Mouse (Mus musculus): ENCODE measurements at regions not wholly inside any gene's neighbourhood (a gene's known extent, or its start where the extent isn't known, plus 50 kb on each side); places are given as distances from the start of the nearest gene placed in this dataset.

DNA sequence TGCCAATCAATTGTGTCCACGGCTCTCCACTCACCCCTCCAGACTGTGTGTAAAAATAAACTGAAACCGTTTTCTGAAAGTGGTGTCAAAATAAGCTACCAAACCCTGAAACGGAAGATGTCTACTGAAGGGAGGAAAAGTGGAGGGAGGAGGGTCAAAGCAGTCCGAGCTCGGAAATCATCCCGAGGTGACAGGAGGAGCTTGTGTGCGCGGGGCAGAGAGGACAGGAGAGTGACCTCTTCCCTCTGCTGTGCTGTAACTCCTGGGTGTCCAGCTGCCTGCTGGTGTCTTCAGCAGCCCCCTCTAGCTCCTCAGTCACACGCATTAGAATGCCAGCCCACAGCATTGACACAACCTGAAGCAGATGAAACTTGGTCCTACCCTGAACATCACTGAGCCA is 84.2 kb upstream of the Sesn3 start:
- Histone ChIP-seq H3K9ac (ENCODE audit: low read length) (no peak overlapping the region), H3K4me3 (ENCODE audit: low read depth, low read length) (no peak overlapping the region), H3K4me1 (replicated peaks; ENCODE audit: control insufficient read depth, insufficient read depth, low read length) (no peaks in the 10 kb centered on the region; the same call in 1 of the 2 replicates), H3K27ac (ENCODE audit: low read depth, low read length) (no peak overlapping the region), H3K9me3 (ENCODE audit: control insufficient read depth, low read length) (no peaks in the 10 kb centered on the region), H3K27me3 (ENCODE audit: control insufficient read depth, insufficient read depth, low read length) (no peaks in the 10 kb centered on the region), H3K4me2 (ENCODE audit: low read depth, low read length, severe bottlenecking) (no peak overlapping the region), H3K36me3 (ENCODE audit: control insufficient read depth, insufficient read depth, low read length) (no peaks in the 10 kb centered on the region)
- DNase-seq (ENCODE audit: low spot score) (peak; percentile 39), ATAC-seq (replicated peaks; ENCODE audit: low FRiP score) (no peak)
- WGBS: 85% methylated on average over 9 of the region's 9 CpGs

DNA sequence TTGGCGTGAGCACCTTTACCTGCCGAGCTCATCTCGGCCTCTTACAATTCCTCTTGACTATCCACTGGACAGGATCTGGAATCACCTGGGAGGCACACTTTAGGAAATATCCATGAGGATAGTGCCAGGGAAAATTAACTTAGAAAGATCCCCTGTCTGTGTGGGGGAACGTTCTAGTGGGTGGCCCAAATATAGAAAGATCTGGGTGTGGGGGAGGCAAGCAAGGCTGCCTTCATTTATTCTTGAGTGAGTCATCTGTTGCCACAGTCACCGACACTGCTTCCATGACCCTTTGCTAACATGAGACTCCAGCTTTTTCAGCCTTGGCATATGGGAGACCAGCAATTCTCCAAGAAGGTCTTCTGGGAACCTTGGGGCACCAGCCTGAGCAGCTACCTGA is 80.1 kb upstream of the Sesn3 start:
- Histone ChIP-seq H3K27me3 (ENCODE audit: control insufficient read depth, insufficient read depth, low read length) (no peaks in the 10 kb centered on the region), H3K9ac (ENCODE audit: low read length) (no peak overlapping the region), H3K4me3 (ENCODE audit: low read depth, low read length) (no peak overlapping the region), H3K4me2 (ENCODE audit: low read depth, low read length, severe bottlenecking) (no peak overlapping the region), H3K9me3 (ENCODE audit: control insufficient read depth, low read length) (no peaks in the 10 kb centered on the region), H3K27ac (ENCODE audit: low read depth, low read length) (no peak overlapping the region), H3K36me3 (ENCODE audit: control insufficient read depth, insufficient read depth, low read length) (no peaks in the 10 kb centered on the region), H3K4me1 (replicated peaks; ENCODE audit: control insufficient read depth, insufficient read depth, low read length) (no peaks in the 10 kb centered on the region; the same call in 1 of the 2 replicates)
- peak; percentile 2 for DNase-seq (ENCODE audit: low spot score)
- ATAC-seq (replicated peaks; ENCODE audit: low FRiP score): no peak
- WGBS: 94% methylated on average over 5 of the region's 5 CpGs

DNA sequence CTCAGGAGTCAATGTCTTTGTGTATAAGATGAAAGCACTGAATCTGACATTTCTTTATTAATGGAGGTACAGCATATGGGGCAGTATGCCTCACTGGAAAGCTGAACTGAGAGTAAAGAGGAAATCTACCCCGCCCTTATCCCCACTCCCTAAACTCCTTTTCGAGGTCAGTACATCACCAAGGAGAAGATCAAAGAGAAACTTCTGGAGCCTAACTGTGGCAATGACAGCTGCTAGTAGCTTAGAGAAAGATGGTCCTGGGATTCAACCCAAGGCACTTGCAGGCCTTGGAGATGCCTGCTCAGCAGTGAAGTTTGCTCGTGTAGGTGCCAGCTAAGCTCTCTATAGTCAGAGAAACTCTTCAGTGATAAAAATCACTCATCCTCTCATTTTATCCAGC is 75.8 kb upstream of the Sesn3 start:
- Histone ChIP-seq H3K4me2 (ENCODE audit: low read depth, low read length, severe bottlenecking) (no peak overlapping the region), H3K9ac (ENCODE audit: low read length) (no peak overlapping the region), H3K36me3 (ENCODE audit: control insufficient read depth, insufficient read depth, low read length) (no peaks in the 10 kb centered on the region), H3K4me1 (replicated peaks; ENCODE audit: control insufficient read depth, insufficient read depth, low read length) (no peaks in the 10 kb centered on the region), H3K27me3 (ENCODE audit: control insufficient read depth, insufficient read depth, low read length) (no peaks in the 10 kb centered on the region), H3K9me3 (ENCODE audit: control insufficient read depth, low read length) (no peaks in the 10 kb centered on the region), H3K4me3 (ENCODE audit: low read depth, low read length) (no peak overlapping the region), H3K27ac (ENCODE audit: low read depth, low read length) (no peak overlapping the region)
- DNase-seq (ENCODE audit: low spot score): no peak
- 82% methylated on average over 3 of the region's 3 CpGs for WGBS
- ATAC-seq (replicated peaks; ENCODE audit: low FRiP score): no peak

- Histone ChIP-seq H3K27ac (ENCODE audit: low read depth, low read length) (no peak overlapping the region), H3K9me3 (ENCODE audit: control insufficient read depth, low read length) (no peaks in the 10 kb centered on the region), H3K4me3 (ENCODE audit: low read depth, low read length) (no peak overlapping the region), H3K27me3 (ENCODE audit: control insufficient read depth, insufficient read depth, low read length) (no peaks in the 10 kb centered on the region), H3K9ac (ENCODE audit: low read length) (no peak overlapping the region), H3K4me2 (ENCODE audit: low read depth, low read length, severe bottlenecking) (no peak overlapping the region), H3K4me1 (replicated peaks; ENCODE audit: control insufficient read depth, insufficient read depth, low read length) (no peaks in the 10 kb centered on the region), H3K36me3 (ENCODE audit: control insufficient read depth, insufficient read depth, low read length) (no peaks in the 10 kb centered on the region)
- DNase-seq (ENCODE audit: low spot score): no peak
- 71% methylated on average over 9 of the region's 9 CpGs for WGBS
- no peak for ATAC-seq (replicated peaks; ENCODE audit: low FRiP score)
These were observed 74.7 kb upstream of the Sesn3 start for GRCm38 (mm10) chr9:14199983-14200700.

DNA sequence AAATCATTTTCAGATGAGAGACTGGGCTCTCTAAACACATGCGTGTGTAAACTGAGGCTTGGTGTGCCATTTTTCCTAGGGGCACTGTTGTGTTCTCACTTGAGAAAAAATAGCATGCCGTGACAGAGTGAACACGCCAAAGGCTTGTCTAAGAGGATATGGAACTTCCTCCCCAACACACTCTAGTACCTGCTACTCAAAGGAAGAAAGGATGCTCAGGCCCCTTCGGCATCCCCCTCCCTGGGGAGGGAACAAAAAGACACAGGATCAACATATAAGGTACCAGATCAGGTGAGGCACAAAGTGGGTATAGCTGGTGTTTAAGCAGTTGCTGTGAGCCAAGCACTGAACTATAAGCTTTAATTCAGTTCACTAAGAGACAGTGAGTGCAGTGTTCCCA is 74.0 kb upstream of the Sesn3 start:
- no peak overlapping the region for H3K4me3 ChIP-seq (ENCODE audit: low read depth, low read length)
- no peak overlapping the region for H3K27ac ChIP-seq (ENCODE audit: low read depth, low read length)
- ATAC-seq (replicated peaks; ENCODE audit: low FRiP score) (no peak), DNase-seq (ENCODE audit: low spot score) (no peak)
- H3K9me3 ChIP-seq (ENCODE audit: control insufficient read depth, low read length): no peaks in the 10 kb centered on the region
- no peak overlapping the region for H3K4me2 ChIP-seq (ENCODE audit: low read depth, low read length, severe bottlenecking)
- H3K36me3 ChIP-seq (ENCODE audit: control insufficient read depth, insufficient read depth, low read length): no peaks in the 10 kb centered on the region
- WGBS: 89% methylated on average over 4 of the region's 4 CpGs
- no peak overlapping the region for H3K9ac ChIP-seq (ENCODE audit: low read length)
- H3K4me1 ChIP-seq (replicated peaks; ENCODE audit: control insufficient read depth, insufficient read depth, low read length): no peaks in the 10 kb centered on the region
- no peaks in the 10 kb centered on the region for H3K27me3 ChIP-seq (ENCODE audit: control insufficient read depth, insufficient read depth, low read length)

GRCm38 (mm10) chr9:14202551-14203306 is 72.1 kb upstream of the Sesn3 start:
- DNase-seq (ENCODE audit: low spot score): no peak
- Histone ChIP-seq H3K4me2 (ENCODE audit: low read depth, low read length, severe bottlenecking) (no peak overlapping the region), H3K4me1 (replicated peaks; ENCODE audit: control insufficient read depth, insufficient read depth, low read length) (no peaks in the 10 kb centered on the region), H3K9me3 (ENCODE audit: control insufficient read depth, low read length) (no peaks in the 10 kb centered on the region), H3K4me3 (ENCODE audit: low read depth, low read length) (no peak overlapping the region), H3K27ac (ENCODE audit: low read depth, low read length) (no peak overlapping the region), H3K27me3 (ENCODE audit: control insufficient read depth, insufficient read depth, low read length) (no peaks in the 10 kb centered on the region), H3K36me3 (ENCODE audit: control insufficient read depth, insufficient read depth, low read length) (no peaks in the 10 kb centered on the region), H3K9ac (ENCODE audit: low read length) (no peak overlapping the region)
- no peak for ATAC-seq (replicated peaks; ENCODE audit: low FRiP score)
- 86% methylated on average over 10 of the region's 10 CpGs for WGBS

DNA sequence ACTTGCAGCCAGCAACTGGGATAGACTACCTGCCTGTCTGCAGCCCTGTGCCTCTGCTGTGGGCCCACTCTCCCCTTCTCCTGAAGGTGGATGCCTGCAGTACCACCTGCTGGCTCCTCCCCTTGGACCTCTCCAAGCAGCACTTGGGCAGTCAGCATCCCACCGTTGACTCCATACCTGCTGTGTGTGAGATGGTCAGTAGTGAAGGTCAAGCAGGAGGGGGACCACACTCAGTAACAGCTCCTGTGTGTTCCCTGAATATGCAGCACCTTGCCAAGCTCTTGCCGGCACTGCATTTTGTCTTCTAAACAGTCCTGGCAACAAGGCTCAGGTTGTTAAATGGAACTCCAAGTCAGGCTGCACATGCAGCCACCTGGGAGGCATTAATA is 71.6 kb upstream of the Sesn3 start:
- Histone ChIP-seq H3K4me2 (ENCODE audit: low read depth, low read length, severe bottlenecking) (no peak overlapping the region), H3K4me3 (ENCODE audit: low read depth, low read length) (no peak overlapping the region), H3K4me1 (replicated peaks; ENCODE audit: control insufficient read depth, insufficient read depth, low read length) (no peaks in the 10 kb centered on the region), H3K9me3 (ENCODE audit: control insufficient read depth, low read length) (no peaks in the 10 kb centered on the region), H3K27me3 (ENCODE audit: control insufficient read depth, insufficient read depth, low read length) (no peaks in the 10 kb centered on the region), H3K36me3 (ENCODE audit: control insufficient read depth, insufficient read depth, low read length) (no peaks in the 10 kb centered on the region), H3K27ac (ENCODE audit: low read depth, low read length) (no peak overlapping the region), H3K9ac (ENCODE audit: low read length) (no peak overlapping the region)
- WGBS: 84% methylated on average over 2 of the region's 2 CpGs
- ATAC-seq (replicated peaks; ENCODE audit: low FRiP score) (no peak), DNase-seq (ENCODE audit: low spot score) (no peak)

- no peak overlapping the region for H3K4me2 ChIP-seq (ENCODE audit: low read depth, low read length, severe bottlenecking)
- no peak overlapping the region for H3K4me3 ChIP-seq (ENCODE audit: low read depth, low read length)
- 90% methylated on average over 11 of the region's 11 CpGs for WGBS
- no peaks in the 10 kb centered on the region for H3K4me1 ChIP-seq (replicated peaks; ENCODE audit: control insufficient read depth, insufficient read depth, low read length)
- no peaks in the 10 kb centered on the region for H3K9me3 ChIP-seq (ENCODE audit: control insufficient read depth, low read length)
- ATAC-seq (replicated peaks; ENCODE audit: low FRiP score) (no peak), DNase-seq (ENCODE audit: low spot score) (no peak)
- H3K27ac ChIP-seq (ENCODE audit: low read depth, low read length): no peak overlapping the region
- no peak overlapping the region for H3K9ac ChIP-seq (ENCODE audit: low read length)
- H3K36me3 ChIP-seq (ENCODE audit: control insufficient read depth, insufficient read depth, low read length): no peaks in the 10 kb centered on the region
- no peaks in the 10 kb centered on the region for H3K27me3 ChIP-seq (ENCODE audit: control insufficient read depth, insufficient read depth, low read length)
These were observed 71.0 kb upstream of the Sesn3 start for GRCm38 (mm10) chr9:14203768-14204416.

Data from forebrain, embryonic 11.5 days (tissue).